Mouse (Mus musculus): Measurements from ENCODE around the gene Kdm8.
A peak's percentile ranks its signal among the peaks of the same experiment; 100 is the strongest.

Kdm8 gene

DNA sequence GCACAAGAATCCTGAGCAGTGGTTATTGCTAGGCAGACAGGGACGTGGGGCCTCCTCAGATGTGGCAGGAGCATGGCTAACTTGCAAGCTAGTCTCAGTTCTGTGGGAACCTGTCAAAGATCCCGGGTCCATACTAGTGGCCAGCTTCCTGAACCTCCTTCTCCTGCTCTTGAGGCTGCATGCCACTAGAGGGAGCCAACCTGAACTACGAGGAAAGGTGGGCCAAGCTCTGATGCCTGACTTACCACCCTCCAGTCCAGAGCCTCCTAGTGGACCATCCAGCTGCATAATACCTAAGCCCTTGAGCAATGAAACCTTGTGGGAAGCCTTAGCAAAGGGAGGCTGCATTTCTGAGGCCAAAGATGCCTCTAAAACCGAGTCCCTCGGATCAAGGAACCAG, 25.5 kb downstream of the Kdm8 start:
- DNase-seq = peak; percentile 83

DNA sequence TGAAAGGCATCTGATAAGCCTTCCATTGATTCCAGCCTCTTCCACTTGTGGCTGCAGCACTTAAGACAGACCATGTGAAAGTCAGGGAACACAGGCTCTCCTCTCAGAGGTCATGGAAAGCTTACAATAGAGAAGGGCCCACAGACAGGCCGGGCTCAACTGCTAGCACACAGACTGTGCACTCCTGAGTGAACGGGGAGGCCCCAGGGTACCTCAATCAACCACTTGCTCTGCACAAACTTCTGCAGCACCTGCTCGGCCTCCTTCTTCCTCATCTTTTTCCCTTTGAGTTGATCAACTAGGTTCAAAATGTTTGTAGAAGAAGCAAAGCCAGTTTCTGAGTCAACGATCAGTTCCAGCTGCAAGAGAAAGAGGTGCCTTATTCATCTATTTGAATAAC, 26.4 kb downstream of the Kdm8 start:
- no peak for DNase-seq

DNA sequence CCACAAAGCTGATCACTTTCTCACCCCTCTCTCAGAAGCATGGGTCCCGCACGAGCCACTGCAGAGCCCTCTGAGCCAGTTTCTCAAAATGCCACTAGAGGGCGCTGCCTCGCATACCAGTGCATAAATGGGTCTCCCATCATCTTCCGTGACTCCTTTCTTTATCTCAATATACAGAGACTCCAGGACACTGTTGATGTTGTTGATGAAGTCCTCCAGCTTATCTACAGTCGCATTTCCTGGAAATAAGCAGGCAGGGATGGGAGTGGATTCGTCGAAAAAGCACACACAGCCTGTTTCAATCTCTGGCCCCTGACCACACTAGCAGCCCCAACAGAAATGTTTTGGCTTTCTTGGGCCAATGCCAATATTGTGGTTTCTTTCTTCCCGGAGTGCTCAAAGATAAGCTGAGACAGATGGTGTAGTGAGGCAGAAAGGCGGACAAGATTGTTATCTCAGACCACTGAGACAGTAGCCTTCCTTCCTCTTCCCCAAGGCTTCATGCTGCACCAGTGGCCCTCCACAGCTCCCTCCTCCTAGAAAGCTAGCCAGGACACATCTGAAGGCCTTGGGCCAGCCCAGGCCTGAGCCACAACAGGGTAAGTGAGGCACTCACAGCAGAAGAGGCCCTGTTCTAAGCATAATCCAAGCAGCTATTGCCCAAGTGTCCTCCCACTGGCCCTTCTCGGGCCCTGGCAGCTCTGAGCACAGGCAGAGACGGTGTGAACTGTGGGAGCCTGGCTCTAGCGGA, 27.7 kb downstream of the Kdm8 start:
- DNase-seq = peak; percentile 84

DNA sequence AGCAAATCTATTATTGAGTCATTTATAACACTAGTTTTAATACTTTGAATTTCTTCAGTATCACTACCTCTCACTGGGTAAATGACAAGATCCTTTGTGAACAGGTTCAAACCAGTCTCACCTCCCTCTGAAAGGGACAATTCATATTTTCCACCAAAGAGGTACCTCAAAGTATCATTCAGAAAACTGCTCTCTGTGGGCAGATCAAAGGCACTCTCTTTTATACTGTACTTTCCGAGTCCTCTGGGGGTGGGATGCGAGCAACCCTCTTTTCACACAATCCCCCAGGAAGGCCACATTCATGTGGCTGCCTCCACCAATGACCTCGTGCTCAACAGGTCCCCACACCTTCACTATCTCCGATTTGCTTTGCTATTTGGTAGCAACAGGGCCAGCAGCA, 30.1 kb downstream of the Kdm8 start:
- DNase-seq = no peak

DNA sequence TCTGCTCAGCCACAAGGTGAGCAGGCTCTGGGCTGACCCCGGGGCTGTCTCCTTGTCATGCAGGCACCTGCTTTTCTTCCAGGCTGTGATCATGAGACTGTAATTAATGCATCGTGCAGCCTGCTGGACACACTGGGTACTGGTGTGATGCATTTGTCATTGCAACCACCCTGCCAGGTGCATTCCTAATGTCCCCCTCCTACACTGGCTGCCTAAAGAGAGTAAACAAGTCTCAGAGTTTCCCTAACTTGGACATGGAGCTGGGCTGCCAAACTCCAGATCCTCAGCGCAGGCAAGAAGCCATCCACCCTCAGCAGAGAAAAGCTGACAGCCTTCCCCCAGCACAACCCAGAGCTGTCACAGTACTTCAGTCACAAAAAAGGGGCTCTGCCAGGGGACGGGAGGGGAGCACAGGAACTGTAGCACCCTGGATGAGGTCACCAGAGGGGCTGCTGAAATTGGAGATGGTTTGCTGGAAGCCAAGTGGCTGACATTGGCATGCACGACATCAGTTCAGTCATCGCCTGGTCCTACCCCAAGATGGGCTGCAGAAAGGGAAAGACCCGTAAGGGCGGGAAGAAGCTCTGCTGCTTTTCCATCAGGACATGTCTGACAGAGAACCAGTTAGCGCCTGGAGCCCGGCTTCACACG, 31.2 kb downstream of the Kdm8 start:
- DNase-seq = peak; percentile 12

DNA sequence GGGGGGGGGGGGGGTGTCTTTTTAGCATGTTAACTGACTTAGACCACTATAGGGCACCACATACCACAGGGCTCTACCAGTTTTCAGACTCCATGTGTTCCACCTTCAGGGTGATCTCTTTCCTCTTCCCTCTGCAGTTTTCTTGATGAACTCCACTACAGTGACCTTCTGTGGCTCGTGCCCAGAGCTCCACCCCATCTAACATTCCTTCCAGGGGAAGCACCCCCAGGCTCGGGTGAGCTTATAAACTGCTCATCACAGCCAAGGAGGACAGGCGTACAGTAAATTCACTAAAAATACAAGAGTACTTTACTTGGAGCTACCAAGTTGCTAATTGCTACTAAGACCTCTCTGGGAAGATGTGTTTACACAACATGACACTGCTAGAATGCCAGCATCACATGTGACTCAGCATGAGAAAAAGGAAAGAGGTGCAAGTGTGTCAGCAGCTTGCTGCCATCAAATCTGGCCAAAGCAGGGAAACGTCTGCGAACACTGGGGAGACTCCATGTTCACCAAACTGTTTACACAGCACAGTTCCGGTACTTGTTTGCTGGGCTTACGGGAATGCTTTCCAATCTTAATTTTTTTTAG, 34.0 kb downstream of the Kdm8 start:
- no peak for DNase-seq

DNA sequence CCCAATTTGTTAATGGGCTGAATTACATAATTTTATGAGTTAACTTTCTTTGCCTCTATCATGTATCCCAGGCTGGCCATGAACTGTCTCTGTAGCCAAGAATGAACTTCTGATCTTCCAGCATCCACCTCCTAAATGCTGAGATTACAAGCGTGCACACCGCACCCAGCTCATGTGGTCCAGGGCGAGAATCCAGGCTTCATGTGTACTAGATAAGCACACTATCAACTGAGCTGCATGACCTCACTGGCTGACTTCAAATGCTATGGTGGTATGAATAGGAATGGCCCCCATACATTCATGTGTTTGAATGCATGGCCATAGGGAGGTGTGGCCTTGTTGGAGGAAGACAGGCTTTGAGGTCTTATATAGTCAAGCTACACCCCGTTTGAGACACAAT, 36.0 kb downstream of the Kdm8 start:
- no peak for DNase-seq

DNA sequence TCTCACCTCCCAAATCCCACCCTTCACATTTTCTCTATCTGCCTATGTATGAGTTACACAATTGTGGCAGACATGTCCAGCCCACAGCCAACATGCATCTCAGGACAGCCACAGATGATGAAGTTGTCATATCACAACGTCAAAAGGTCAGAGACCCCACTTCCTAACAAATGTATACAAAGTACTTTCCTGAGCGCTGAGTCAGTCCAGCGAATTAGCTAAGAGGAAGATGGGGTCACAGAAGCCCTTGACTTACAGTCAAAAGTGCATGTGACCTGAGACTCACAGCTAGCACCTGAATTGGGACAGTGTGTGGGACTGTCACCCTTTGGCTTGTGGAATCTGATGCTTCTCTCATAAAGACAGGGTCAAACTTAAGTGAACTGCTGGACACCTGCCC, 37.9 kb downstream of the Kdm8 start:
- no peak for DNase-seq

DNA sequence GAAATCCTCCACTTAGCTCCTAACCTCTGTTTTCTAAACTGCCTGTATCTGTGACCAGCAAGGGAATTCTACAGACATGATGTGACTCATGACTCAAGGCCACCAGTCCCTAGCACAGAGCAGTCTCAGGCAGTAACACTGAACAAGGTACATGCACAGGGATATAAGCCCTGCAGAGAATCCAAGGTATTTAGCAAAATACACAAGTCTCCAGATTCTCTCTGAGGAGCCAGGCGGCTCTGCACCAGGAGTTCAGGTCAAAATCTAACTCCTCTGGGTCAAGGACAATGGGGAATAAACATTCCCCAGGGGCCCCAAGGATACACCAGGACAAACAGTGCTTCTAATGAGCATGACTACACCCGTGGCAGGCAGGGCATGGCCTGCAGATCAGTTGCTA, 38.4 kb downstream of the Kdm8 start:
- DNase-seq = no peak

DNA sequence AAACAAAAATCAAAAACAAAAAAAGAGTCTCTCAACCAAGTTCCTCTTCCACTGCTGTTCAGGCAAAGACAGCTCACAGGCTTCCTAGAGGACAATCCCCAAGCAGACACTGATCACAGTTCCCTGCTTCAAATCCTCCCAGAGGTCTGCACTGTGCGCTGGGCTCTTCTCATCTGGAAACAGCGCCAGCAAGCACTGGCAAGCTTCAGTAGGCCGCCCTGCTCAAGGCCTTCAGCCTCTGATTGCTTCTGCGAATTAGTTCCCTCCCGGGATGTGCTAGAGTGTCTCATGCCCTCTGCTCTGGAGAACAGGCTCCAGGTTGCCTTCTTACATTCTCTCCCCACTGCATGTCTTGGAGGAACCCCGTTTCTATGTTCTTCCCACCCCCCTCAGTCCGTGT, 40.3 kb downstream of the Kdm8 start:
- no peak for DNase-seq

DNA sequence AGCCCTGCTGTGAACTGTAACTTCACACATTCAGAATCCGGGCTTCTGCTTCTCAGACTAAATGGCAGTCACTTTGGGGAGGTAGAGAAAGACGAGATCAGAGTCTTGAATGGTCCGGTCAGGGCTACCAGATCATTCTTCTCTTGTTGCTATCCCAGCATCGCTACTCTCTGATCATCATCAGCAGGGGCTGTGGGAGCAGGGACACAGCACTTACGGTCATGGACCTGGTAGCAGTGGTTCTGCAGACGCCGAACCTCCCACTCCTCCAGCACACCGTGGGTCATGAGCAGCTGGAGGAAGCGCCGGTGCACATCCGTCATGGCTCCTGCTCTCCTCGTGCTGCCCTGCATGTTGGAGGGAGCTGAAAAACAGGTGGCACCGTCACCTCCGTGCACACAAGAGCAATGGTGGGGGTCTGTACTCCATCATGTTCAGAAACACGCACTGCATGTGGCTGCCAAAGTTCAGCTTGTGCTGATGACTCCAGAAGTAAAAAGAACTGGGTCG, 41.7 kb downstream of the Kdm8 start:
- no peak for DNase-seq

DNA sequence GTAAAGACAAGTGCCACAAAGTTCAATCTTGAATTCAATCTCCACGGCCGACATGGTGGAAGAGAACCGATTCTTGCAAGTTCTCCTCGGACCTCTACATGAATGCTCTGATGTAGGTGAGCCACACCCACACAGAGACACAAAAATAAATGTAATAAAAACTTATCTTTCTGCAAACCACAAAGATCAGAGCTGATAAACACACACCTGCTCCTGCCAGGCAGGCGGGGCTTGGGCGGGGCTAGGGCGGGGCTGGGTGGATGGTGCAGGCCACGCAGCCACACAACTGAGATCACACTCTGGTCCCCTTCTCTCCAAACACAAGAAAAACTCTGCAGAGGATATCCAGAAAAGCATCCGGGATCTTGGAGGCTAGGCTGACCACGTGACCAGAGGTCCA, 42.6 kb downstream of the Kdm8 start:
- no peak for DNase-seq

DNA sequence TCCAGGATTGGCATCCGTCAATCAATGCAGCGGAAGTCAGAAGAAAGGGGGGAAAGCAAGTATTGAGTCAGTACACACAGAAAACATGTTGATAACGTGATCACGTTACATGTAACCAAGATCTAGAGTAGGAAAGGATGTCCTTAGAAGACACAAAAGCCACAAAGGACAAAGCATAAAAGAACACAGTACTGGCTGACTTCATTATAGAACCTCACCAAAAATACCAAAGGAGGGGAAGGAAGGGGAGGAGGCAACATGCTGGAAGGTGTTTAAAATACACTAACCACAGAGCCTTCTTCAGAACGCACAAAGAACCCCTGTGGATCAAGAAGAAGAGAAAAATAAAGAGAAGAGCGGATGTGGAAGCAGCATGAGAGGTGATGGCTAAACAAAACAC, 44.2 kb downstream of the Kdm8 start:
- DNase-seq = no peak

DNA sequence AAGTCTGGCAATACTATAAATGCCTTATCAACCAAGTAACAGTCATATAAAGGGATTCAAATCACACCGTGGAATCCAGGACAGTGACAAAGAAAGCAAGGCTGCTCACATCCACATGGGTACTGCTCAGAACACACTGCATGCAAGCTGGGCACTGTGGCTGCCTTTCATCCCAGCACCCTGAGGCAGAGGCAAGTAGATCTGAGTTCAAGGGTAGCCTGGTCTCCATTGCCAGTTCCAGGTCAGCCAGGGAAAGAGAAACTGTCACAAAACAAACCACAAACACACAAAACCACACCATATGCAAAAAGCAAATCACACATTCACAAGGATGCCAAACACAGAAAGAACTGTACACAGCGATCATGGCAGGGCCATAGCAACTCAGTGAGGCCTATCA, 45.2 kb downstream of the Kdm8 start:
- DNase-seq = no peak

DNA sequence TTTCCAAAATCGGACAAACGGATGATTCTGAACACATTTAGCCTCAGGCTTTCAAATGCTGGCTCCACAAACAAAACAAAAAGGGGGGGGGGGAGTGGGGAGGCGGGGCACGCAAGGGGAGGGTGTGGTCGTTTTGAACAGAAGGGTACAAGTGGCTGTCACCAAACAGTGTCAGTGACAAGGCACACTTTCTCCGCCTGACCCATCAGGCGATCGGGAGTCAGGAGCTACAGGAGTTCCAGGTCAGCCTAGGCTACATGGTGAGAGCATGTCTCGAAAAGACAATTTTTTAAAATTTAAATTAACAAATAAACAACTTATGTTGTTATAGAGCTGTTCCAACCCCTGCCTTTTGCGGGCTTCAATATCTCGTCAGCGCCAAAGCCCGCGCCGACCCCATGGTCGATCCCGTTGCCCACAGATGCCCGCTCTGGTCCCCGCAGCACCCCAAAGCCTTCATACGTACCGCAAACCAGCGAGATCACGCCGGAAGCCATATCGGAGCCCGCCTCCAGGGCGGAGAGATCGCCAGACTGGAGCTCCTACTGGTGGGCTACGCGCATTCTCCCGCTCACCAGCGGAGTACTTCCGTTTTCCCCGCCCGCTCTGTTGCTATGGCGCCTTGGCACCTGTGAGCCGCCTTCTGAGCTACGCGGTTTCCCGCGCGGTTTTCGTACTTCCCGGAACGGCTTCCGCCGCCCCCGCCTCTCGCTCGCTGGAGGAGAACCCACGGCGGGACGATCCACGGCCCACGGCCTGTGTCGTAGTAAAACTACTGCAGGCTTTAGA, 46.7 kb downstream of the Kdm8 start, which contains the start of gene Nsmce1:
Nsmce1 (minus strand) TSS at position 650 of the 789 bp plus-strand sequence.
- DNase-seq = peak; percentile 98

DNA sequence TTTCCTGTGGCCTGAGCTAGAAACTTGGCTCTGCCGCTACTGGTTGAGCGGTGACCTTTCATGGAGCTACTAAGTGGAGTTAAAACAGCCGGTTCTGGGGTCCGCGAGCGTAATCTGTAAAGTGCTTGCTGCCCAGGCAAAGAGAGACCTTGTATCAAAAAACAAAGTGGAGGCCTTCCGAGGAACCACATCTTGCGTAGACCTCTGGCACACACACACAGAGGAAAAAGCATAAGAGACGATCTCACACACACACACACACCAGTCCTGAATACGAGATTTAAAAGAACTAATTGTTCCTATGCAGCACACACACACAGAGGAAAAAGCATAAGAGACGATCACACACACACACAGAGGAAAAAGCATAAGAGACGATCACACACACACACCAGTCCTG, 47.3 kb downstream of the Kdm8 start:
- DNase-seq = no peak

DNA sequence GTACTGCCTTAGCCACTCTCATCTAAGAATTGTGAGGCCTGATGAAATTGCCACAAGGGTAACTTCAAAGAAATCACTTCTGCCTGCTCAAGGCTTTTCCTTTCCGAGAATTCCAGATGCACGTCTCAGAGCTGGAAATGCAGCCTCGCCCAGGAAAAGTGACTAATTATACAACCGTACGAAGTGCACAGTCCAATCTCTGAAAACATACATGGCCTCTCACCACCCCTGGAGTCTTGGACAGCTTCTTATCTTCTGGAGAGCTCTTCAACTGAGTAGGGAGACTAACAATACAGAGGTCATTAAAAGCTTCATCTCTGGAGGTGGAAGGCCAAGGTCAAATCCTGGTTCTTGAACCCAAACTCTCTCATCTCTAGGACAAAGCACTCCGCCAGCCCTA, 48.1 kb downstream of the Kdm8 start:
- no peak for DNase-seq

DNA sequence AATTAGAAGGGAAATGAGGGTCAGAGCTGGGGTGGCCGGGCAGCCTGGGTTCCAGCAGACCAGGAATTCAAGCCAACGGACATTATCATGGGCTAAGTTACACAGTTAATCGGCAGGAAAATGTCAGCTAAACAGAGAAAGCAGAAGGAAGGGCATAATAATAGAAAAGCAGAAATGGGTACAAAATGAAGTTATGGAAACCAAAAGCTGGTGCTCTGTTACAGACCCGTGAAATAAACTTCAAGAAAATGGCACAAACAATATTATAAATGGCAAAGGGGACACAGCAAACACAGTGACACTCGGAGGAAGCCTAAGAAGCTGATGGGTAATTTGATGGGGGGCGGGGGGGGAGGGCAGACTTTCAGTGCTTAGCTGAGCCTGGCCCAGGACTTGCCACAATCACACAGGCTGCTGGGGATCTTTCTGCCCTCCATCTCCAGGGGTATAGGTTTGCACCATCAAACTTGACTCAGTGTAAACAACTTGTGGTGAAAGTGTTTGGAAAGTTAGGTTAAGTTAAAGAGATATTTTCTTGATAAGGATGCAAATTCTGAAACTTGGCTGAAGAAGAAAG, 51.5 kb downstream of the Kdm8 start:
- no peak for DNase-seq

DNA sequence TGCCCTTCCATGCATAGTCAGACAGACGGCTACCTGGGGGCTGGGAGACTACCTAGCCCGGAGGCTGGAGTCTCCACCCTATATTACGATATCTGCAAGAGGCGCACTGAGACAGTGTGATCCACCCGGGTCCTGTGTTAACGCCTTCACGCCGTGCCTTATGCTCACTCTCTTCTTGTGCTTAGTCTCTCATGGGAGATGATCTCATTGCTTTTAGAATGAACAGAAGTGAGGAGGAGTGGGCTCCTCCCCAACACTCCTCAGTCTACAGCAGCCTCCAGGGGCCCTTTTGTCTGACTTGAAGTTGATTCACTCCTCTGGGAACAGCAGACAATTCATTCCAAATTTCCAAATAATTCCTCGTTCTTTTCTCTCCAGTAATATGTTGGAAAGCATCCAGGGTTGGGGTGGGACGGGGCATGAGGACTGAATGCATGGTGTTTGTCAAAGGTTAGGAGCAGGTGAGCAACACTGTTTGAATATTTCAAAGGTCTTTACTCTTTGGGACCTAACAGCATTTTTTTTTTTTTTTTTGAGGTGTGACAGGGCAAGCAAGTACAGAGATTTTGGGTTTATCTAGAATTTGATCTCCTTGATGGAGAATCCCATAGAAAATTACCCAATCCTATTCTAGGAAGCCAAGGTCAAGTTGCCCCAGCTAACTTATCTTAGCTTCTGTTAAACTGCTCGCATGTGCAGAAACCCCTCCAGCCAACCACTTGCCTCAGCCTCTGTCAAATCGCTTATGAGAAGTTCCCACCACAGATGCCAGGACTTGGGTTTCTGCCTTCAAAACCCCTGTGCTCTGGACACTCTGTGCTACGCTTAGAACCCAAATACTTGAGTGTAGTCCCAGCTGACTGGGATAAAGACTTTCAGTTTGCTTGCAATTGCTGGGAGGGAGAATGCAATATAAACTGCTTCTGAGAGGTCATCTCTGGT, 55.7 kb downstream of the Kdm8 start:
- no peak for DNase-seq

DNA sequence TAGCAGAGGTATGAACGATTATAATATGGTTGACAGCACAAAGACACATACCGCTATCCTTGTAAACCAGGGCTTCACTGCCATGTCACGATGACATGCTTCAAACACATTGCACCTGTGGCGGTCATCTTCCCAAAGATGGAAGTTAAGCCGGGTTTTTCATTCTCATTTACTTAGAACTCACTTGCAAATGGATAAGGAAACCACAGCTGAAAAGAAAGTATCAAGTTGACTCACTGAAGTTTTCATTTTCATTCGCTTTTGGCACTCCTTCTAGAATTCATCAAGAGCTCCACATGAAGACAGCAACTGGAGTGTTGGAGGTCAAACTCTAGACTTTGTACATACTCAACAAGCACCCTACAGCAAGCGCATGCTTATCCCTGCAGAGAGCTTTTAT, 56.4 kb downstream of the Kdm8 start:
- DNase-seq = no peak

DNA sequence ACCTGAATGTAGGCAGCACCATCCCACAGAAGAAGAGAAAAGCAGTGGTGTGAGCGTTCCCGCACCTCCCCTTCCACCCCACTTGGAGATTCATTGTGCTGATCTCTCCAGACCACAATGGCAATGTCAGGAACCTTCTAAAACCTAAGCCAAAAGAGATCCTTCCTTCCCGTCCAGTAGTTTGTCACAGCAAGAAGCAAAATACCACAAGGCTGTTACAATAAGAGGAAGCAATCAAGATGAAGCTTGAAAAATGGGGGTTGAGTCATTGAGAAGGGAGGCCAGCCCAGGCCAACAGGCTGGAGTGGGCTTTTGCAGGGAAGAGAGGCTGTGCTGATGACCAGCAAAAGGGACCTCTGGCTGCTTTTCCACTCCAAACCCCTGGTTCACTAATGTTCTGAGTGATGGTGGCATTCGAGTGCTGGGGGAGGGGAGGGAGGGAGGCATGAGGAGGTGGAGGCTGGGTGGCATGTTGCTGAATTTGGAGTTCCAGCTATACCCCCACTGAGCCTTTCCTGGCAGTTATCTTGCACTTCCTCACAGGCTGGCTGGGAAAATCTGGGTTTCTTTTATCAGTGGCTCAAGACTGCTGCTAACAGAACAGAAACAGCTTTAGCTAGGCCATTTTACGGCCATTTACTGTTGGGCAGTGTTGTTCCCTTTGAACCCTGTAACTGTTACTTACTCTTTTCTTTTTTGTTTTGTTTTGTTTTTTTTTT, 59.1 kb downstream of the Kdm8 start:
- DNase-seq = no peak

All from embryo, embryonic 11 days (tissue).